Mouse (Mus musculus) neural tube, embryonic 11.5 days (tissue): ENCODE results near the gene Tmem120b. TPM values are rescaled to one million over a fixed set of nuclear protein-coding genes. Genes with fewer than 3 reads are reported as not detected.
A peak's percentile ranks its signal among the peaks of the same experiment; 100 is the strongest.

Experiments
- ATAC-seq: fragments of 200-750 bp; cut with Nextera tagmentation; 2 replicates; pipeline ENCODE4 v1.8.0; 2017; ENCODE audit warnings: moderate number of reproducible peaks, mild to moderate bottlenecking, moderate TSS enrichment, moderate library complexity; ENCODE audit not compliant: insufficient read depth, low FRiP score, low TSS enrichment
- DNase-seq: peaks from one replicate; pipeline ENCODE4 v3.0.0-alpha.2; 2015; ENCODE audit warnings: low spot score
- H3K27ac ChIP-seq: fragments of 300-500 bp; sonication (generic); 2 replicates; pipeline ENCODE4 v1.5.1; 2014; ENCODE audit warnings: low read depth, mild to moderate bottlenecking, low read length
- H3K27me3 ChIP-seq: fragments of 300-500 bp; sonication (generic); 2 replicates; pipeline ENCODE4 v1.6.1; 2014; ENCODE audit warnings: mild to moderate bottlenecking, low read length, mixed read lengths; ENCODE audit not compliant: control insufficient read depth, insufficient read depth
- H3K36me3 ChIP-seq: fragments of 300-500 bp; sonication (generic); 2 replicates; pipeline ENCODE4 v1.6.1; 2014; ENCODE audit warnings: mild to moderate bottlenecking, low read length, moderate library complexity, mixed read lengths; ENCODE audit not compliant: control insufficient read depth, insufficient read depth
- H3K4me1 ChIP-seq: fragments of 300-500 bp; sonication (generic); 2 replicates; pipeline ENCODE4 v1.6.1; 2014; ENCODE audit warnings: low read length, mixed read lengths; ENCODE audit not compliant: control insufficient read depth, insufficient read depth
- H3K4me2 ChIP-seq: fragments of 300-500 bp; sonication (generic); 2 replicates; pipeline ENCODE4 v1.6.1; 2014; ENCODE audit warnings: low read depth, mild to moderate bottlenecking, moderate library complexity
- H3K4me3 ChIP-seq: fragments of 300-500 bp; sonication (generic); 2 replicates; pipeline ENCODE4 v1.5.1; 2014; ENCODE audit warnings: low read depth, low read length
- H3K9ac ChIP-seq: fragments of 300-500 bp; sonication (generic); 2 replicates; pipeline ENCODE4 v1.6.1; 2014; ENCODE audit warnings: mild to moderate bottlenecking, low read length
- H3K9me3 ChIP-seq: fragments of 300-500 bp; sonication (generic); 2 replicates; pipeline ENCODE4 v1.6.1; 2016; ENCODE audit warnings: low read length; ENCODE audit not compliant: control insufficient read depth
- WGBS: fragments of 180-500 bp; shearing (Covaris S2); extraction: QIAGEN DNeasy Blood & Tissue Kit; methylation state at CpG from one replicate; pipeline ENCODE4 v1.1.7; 2014; 5-methylcytosine and 5-hydroxymethylcytosine counted together
- polyA plus RNA-seq: library from polyadenylated mRNA; unstranded; fragments of >200 nt; fragmentation: Nextera tagmentation; extraction: Ambion mirVana; gene quantifications from 2 replicates; pipeline ENCODE4 v1.2.1, GENCODE M21; 2014

Tmem120b gene
- polyA plus RNA-seq, 1 experiment from 2014 or later, result 9.9 TPM

- Histone ChIP-seq H3K36me3 (peaks cover 37% of the 10 kb centered on the region), H3K27ac (no peak overlapping the region), H3K9me3 (no peaks in the 10 kb centered on the region), H3K4me2 (peak overlapping the region; percentile 25), H3K9ac (no peak overlapping the region), H3K4me1 (peaks cover 25% of the 10 kb centered on the region), H3K4me3 (no peak overlapping the region), H3K27me3 (no peaks in the 10 kb centered on the region)
- no peak for DNase-seq
- no peak for ATAC-seq
- WGBS, result 45% methylated on average over 7 of the region's 7 CpGs
These were observed 82.4 kb downstream of the Tmem120b start for GRCm38 (mm10) chr5:123150641-123151040.

GRCm38 (mm10) chr5:123151077-123151476 is 82.9 kb downstream of the Tmem120b start:
- H3K4me1 ChIP-seq, result peaks cover 22% of the 10 kb centered on the region
- H3K4me3 ChIP-seq, result no peak overlapping the region
- 47% methylated on average over 7 of the region's 7 CpGs for WGBS
- no peaks in the 10 kb centered on the region for H3K27me3 ChIP-seq
- peak overlapping the region; percentile 25 for H3K4me2 ChIP-seq
- DNase-seq (no peak), ATAC-seq (no peak)
- no peak overlapping the region for H3K9ac ChIP-seq
- no peaks in the 10 kb centered on the region for H3K9me3 ChIP-seq
- H3K36me3 ChIP-seq, result peaks cover 37% of the 10 kb centered on the region
- no peak overlapping the region for H3K27ac ChIP-seq

- no peaks in the 10 kb centered on the region for H3K27me3 ChIP-seq
- 92% methylated on average over 17 of the region's 19 CpGs for WGBS
- H3K4me3 ChIP-seq, result no peak overlapping the region
- H3K36me3 ChIP-seq, result peaks cover 38% of the 10 kb centered on the region
- H3K4me1 ChIP-seq, result peaks cover 22% of the 10 kb centered on the region
- no peak overlapping the region for H3K4me2 ChIP-seq
- no peak for DNase-seq
- ATAC-seq, result no peak
- H3K9ac ChIP-seq, result no peak overlapping the region
- H3K27ac ChIP-seq, result no peak overlapping the region
- no peaks in the 10 kb centered on the region for H3K9me3 ChIP-seq
These were observed 83.6 kb downstream of the Tmem120b start for GRCm38 (mm10) chr5:123151707-123152362.

GRCm38 (mm10) chr5:123152901-123153300 is 84.7 kb downstream of the Tmem120b start:
- Histone ChIP-seq H3K4me1 (peaks cover 22% of the 10 kb centered on the region), H3K4me2 (no peak overlapping the region), H3K9ac (no peak overlapping the region), H3K4me3 (no peak overlapping the region), H3K27me3 (no peaks in the 10 kb centered on the region), H3K27ac (no peak overlapping the region), H3K9me3 (no peaks in the 10 kb centered on the region), H3K36me3 (peaks cover 44% of the 10 kb centered on the region)
- WGBS, result 80% methylated on average over 1 of the region's 1 CpGs
- DNase-seq (no peak), ATAC-seq (no peak)

- H3K36me3 ChIP-seq, result peaks cover 48% of the 10 kb centered on the region
- DNase-seq, result peak; percentile 62
- H3K27ac ChIP-seq, result no peak overlapping the region
- H3K9ac ChIP-seq, result no peak overlapping the region
- no peak for ATAC-seq
- H3K4me1 ChIP-seq, result peaks cover 6% of the 10 kb centered on the region
- H3K4me2 ChIP-seq, result no peak overlapping the region
- no peaks in the 10 kb centered on the region for H3K27me3 ChIP-seq
- no peak overlapping the region for H3K4me3 ChIP-seq
- 63% methylated on average over 7 of the region's 7 CpGs for WGBS
- no peaks in the 10 kb centered on the region for H3K9me3 ChIP-seq
These were observed 87.2 kb downstream of the Tmem120b start for GRCm38 (mm10) chr5:123155425-123155824.

- Histone ChIP-seq H3K9ac (no peak overlapping the region), H3K27ac (no peak overlapping the region), H3K4me3 (no peak overlapping the region), H3K36me3 (peaks cover 54% of the 10 kb centered on the region), H3K27me3 (no peaks in the 10 kb centered on the region), H3K4me2 (no peak overlapping the region), H3K4me1 (no peaks in the 10 kb centered on the region), H3K9me3 (no peaks in the 10 kb centered on the region)
- DNase-seq, result no peak
- 94% methylated on average over 12 of the region's 12 CpGs for WGBS
- no peak for ATAC-seq
These were observed 88.5 kb downstream of the Tmem120b start for GRCm38 (mm10) chr5:123156763-123157162.

GRCm38 (mm10) chr5:123157972-123158371 is 89.8 kb downstream of the Tmem120b start:
- 90% methylated on average over 4 of the region's 4 CpGs for WGBS
- Histone ChIP-seq H3K4me2 (no peak overlapping the region), H3K9ac (no peak overlapping the region), H3K4me3 (no peak overlapping the region), H3K27ac (no peak overlapping the region), H3K36me3 (peaks cover 43% of the 10 kb centered on the region), H3K4me1 (no peaks in the 10 kb centered on the region), H3K27me3 (no peaks in the 10 kb centered on the region), H3K9me3 (no peaks in the 10 kb centered on the region)
- ATAC-seq (no peak), DNase-seq (no peak)

GRCm38 (mm10) chr5:123159446-123159845 is 91.2 kb downstream of the Tmem120b start:
- H3K9me3 ChIP-seq, result no peaks in the 10 kb centered on the region
- no peaks in the 10 kb centered on the region for H3K4me1 ChIP-seq
- 96% methylated on average over 4 of the region's 4 CpGs for WGBS
- H3K27ac ChIP-seq, result no peak overlapping the region
- no peak overlapping the region for H3K9ac ChIP-seq
- ATAC-seq (no peak), DNase-seq (no peak)
- peaks cover 48% of the 10 kb centered on the region for H3K36me3 ChIP-seq
- H3K27me3 ChIP-seq, result no peaks in the 10 kb centered on the region
- no peak overlapping the region for H3K4me2 ChIP-seq
- H3K4me3 ChIP-seq, result no peak overlapping the region

GRCm38 (mm10) chr5:123159866-123160265 is 91.7 kb downstream of the Tmem120b start:
- Histone ChIP-seq H3K9me3 (no peaks in the 10 kb centered on the region), H3K36me3 (peaks cover 48% of the 10 kb centered on the region), H3K27ac (no peak overlapping the region), H3K4me1 (no peaks in the 10 kb centered on the region), H3K27me3 (no peaks in the 10 kb centered on the region), H3K4me3 (no peak overlapping the region), H3K9ac (no peak overlapping the region), H3K4me2 (no peak overlapping the region)
- 95% methylated on average over 15 of the region's 15 CpGs for WGBS
- no peak for DNase-seq
- ATAC-seq, result no peak
